Mouse (Mus musculus): ENCODE data around the gene Ackr4.

Ackr4 gene

GRCm38 (mm10) chr9:104039031-104039695 lies 87.6 kb downstream of the Ackr4 start:
- DNase-seq: no peak

- DNase-seq: no peak
Observed at GRCm38 (mm10) chr9:104038266-104038665, 88.5 kb downstream of the Ackr4 start.

DNA sequence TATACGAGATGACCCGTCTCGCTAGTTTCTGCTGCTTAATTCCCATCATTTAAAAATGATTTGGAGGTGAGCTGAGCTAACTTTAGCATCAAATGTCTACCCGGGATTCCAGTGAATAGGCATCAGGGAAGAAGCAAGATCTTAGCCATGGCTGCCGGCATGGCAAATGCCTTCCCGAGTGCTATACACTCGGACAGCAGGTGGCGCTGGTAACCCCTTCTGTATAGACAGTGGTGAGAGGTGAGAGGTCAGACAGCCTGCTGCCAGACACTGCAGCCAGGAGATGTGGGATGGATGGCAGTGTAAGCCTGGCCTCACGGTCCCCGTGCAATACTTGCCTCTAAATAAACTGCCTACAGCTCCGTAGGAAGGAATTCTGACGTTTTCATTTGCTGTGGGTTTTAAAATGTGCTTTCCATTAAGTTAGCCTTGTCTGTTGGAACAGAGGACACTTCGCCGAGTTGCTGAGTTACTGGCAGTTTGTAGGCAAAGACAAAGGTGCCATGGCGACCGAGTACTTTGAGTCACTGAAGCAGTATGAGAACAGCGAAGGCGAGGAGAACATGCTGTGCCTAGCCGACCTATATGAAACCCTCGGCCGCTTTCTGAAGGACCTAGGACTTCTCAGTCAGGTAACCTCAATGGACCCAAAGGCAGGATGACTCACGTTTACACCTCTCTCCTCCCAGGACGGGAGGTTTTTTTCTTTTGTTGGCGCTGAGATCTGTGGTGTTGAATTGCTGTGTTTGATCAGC lies 91.3 kb downstream of the Ackr4 start:
- DNase-seq: peak; percentile 54

GRCm38 (mm10) chr9:104034718-104035117 lies 92.0 kb downstream of the Ackr4 start:
- DNase-seq: no peak

DNA sequence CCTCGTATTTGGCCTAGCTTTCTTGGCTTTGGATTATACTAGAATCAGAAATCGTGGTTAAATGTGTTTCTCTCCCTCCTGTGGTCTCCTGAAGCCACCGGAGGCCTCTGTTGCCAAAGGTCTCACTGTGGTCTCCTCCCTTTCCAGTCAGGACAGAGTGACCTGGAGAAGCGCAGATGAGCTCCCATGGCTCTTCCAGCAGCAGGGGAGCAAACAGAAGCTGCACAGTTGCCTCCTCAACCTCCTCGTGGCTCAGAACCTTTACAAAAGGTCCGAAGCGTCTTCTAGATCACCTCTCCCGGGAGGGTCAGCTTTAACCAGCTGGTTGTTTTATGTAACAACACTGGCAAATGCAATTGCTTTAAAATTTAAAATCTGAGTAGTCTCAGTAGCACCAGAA lies 92.5 kb downstream of the Ackr4 start:
- DNase-seq: no peak
